Mouse (Mus musculus) Patski (cell line): ENCODE results near the gene Kif17. TPM values are rescaled to one million over a fixed set of nuclear protein-coding genes. Genes with fewer than 3 reads are reported as not detected.

Experiments
- ATAC-seq: fragments of 100-300 bp; one replicate; pipeline ENCODE4 v1.8.0; 2021
- CTCF ChIA-PET: fragments of 350-600 bp; sonication (Branson Sonifier 250); formaldehyde crosslinking; loops from one replicate; lab custom pipeline; 2022; ENCODE audit warnings: inconsistent platforms; lab: Charles Lee
- POLR2A ChIA-PET: fragments of 350-600 bp; sonication (Branson Sonifier 250); formaldehyde crosslinking; loops from one replicate; lab custom pipeline; 2022; ENCODE audit warnings: antibody characterized with exemption, inconsistent platforms; lab: Charles Lee
- DNase-seq: peaks from one replicate; pipeline ENCODE4 v3.0.0-alpha.2; 2011; ENCODE audit warnings: low read depth, low spot score
- H3K27me3 ChIP-seq: fragments of 371-371 bp; one replicate; pipeline ENCODE4 v1.5.1; 2021
- CTCF ChIP-seq: fragments of 100-300 bp; IDR thresholded peaks from one replicate; pipeline ENCODE4 v1.5.1; 2021
- in situ Hi-C: fragments of 300-500 bp; cut with MboI; formaldehyde crosslinking; loops from 3 replicates; pipeline ENCODE4 v1.11.1; 2018; ENCODE audit warnings: low pct_unique_long_range_greater_than_20kb, mixed read lengths
- polyA plus RNA-seq: library from polyadenylated mRNA; unstranded; gene quantifications from one replicate; pipeline ENCODE4 v1.2.3, GENCODE M21; 2021

Kif17 gene
- polyA plus RNA-seq, 1 experiment from 2014 or later = 1.6 TPM

GRCm38 (mm10) chr4:138293261-138293948, 43.2 kb downstream of the Kif17 start:
- no peak for TF ChIP-seq CTCF
- ChIA-PET POLR2A (no interaction called here), CTCF (interaction anchor here (0.8 kb wide), 1 partner anchor 11 kb away, joined by 3 read pairs; no protein-coding TSS in a partner anchor)
- H3K27me3 ChIP-seq = no peaks in the 10 kb centered on the region
- in situ Hi-C loops = no loop called here
- ATAC-seq = no peak
- no peak for DNase-seq

GRCm38 (mm10) chr4:138293949-138294550, 43.8 kb downstream of the Kif17 start:
- in situ Hi-C loops = no loop called here
- no peak for DNase-seq
- H3K27me3 ChIP-seq = no peaks in the 10 kb centered on the region
- POLR2A ChIA-PET = no interaction called here
- TF ChIP-seq CTCF = no peak
- ATAC-seq = no peak
- CTCF ChIA-PET = interaction anchor here (0.8 to 5.1 kb wide), 2 partner anchors 11 kb away, joined by 3 to 27 read pairs; no protein-coding TSS in a partner anchor

- no peaks in the 10 kb centered on the region for H3K27me3 ChIP-seq
- ATAC-seq (no peak), DNase-seq (no peak)
- in situ Hi-C loops = no loop called here
- no peak for TF ChIP-seq CTCF
- ChIA-PET CTCF (interaction anchor here (2.2 kb wide), 1 partner anchor 18 kb away, joined by 7 read pairs; no protein-coding TSS in a partner anchor), POLR2A (no interaction called here)
These were observed 51.1 kb downstream of the Kif17 start for GRCm38 (mm10) chr4:138301271-138301780.

- DNase-seq (no peak), ATAC-seq (no peak)
- TF ChIP-seq CTCF = no peak
- H3K27me3 ChIP-seq = no peaks in the 10 kb centered on the region
- POLR2A ChIA-PET = no interaction called here
- in situ Hi-C loops = no loop called here
- CTCF ChIA-PET = interaction anchor here (1.2 kb wide), 1 partner anchor 8 kb away, joined by 3 read pairs; no protein-coding TSS in a partner anchor
These were observed 52.8 kb downstream of the Kif17 start for GRCm38 (mm10) chr4:138303011-138303410.

GRCm38 (mm10) chr4:138303742-138304141, 53.5 kb downstream of the Kif17 start:
- TF ChIP-seq CTCF = no peak
- no peaks in the 10 kb centered on the region for H3K27me3 ChIP-seq
- CTCF ChIA-PET = interaction anchor here (1.4 to 4.1 kb wide), 3 partner anchors 12 to 21 kb away, joined by 3 to 23 read pairs (median 3); no protein-coding TSS in a partner anchor
- ATAC-seq (no peak), DNase-seq (no peak)
- POLR2A ChIA-PET = interaction anchor here (1.6 kb wide), 1 partner anchor 12 kb away, joined by 3 read pairs; no protein-coding TSS in a partner anchor
- in situ Hi-C loops = no loop called here

- ATAC-seq (peak; percentile 89), DNase-seq (peak; percentile 93)
- ChIA-PET POLR2A (interaction anchor here (1.1 to 1.6 kb wide), 2 partner anchors 11 to 16 kb away, joined by 3 read pairs; no protein-coding TSS in a partner anchor), CTCF (interaction anchor here (1.4 to 4.1 kb wide), 3 partner anchors 11 to 22 kb away, joined by 3 to 23 read pairs (median 3); no protein-coding TSS in a partner anchor)
- no peaks in the 10 kb centered on the region for H3K27me3 ChIP-seq
- in situ Hi-C loops = no loop called here
- TF ChIP-seq CTCF = no peak
These were observed 54.3 kb downstream of the Kif17 start, which contains the start of gene Ddost for GRCm38 (mm10) chr4:138304340-138305104. Ddost (plus strand) TSS chr4:138304730.

GRCm38 (mm10) chr4:138307025-138307424, 56.8 kb downstream of the Kif17 start:
- ChIA-PET POLR2A (no interaction called here), CTCF (interaction anchor here (4.1 kb wide), 1 partner anchor 8 kb away, joined by 23 read pairs; no protein-coding TSS in a partner anchor)
- DNase-seq = no peak
- in situ Hi-C loops = no loop called here
- H3K27me3 ChIP-seq = no peaks in the 10 kb centered on the region
- TF ChIP-seq CTCF = no peak
- no peak for ATAC-seq

- no peak for TF ChIP-seq CTCF
- ATAC-seq (no peak), DNase-seq (no peak)
- ChIA-PET POLR2A (no interaction called here), CTCF (no interaction called here)
- H3K27me3 ChIP-seq = no peaks in the 10 kb centered on the region
- in situ Hi-C loops = no loop called here
These were observed 57.5 kb downstream of the Kif17 start for GRCm38 (mm10) chr4:138307739-138308138.

- DNase-seq = no peak
- no peak for TF ChIP-seq CTCF
- ATAC-seq = no peak
- in situ Hi-C loops = loop anchor here (10.0 kb wide), 1 partner anchor 466 kb away; no protein-coding TSS in a partner anchor
- POLR2A ChIA-PET = no interaction called here
- CTCF ChIA-PET = interaction anchor here (0.9 to 1.7 kb wide), 3 partner anchors 8 to 114 kb away, joined by 3 to 8 read pairs (median 4); no protein-coding TSS in a partner anchor
- no peaks in the 10 kb centered on the region for H3K27me3 ChIP-seq
These were observed 60.2 kb downstream of the Kif17 start for GRCm38 (mm10) chr4:138310311-138310910.
